Mouse (Mus musculus) liver, adult (tissue): ENCODE results near the gene Srp68.

Experiments used
- GATA4 ChIP-seq: IDR thresholded peaks from 2 replicates; pipeline ENCODE4 v1.6.1; 2014; ENCODE audit warnings: mild to moderate bottlenecking, low read length; ENCODE audit not compliant: insufficient replicate concordance

Gene Srp68

DNA sequence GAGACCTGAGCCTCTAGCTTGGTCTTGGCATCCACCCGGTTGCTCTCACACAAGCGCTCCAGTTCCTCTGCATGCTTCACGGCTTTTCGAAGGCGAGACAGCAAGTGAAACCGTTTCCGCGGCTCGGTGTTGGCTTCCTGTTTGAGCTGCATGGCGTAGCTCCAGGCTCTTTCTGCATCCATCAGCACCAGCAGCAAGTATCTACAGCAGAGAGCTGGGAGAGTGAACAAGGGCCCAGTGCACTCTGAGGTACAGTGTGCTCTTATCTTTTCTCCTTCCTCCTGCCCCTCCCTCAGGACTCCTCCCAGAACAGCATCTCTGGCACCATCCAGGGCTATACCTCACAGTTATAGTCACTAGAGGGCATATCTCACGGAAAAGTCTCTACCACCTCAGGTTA is 8.7 kb downstream of the Srp68 start:
- TF ChIP-seq GATA4: no peak

DNA sequence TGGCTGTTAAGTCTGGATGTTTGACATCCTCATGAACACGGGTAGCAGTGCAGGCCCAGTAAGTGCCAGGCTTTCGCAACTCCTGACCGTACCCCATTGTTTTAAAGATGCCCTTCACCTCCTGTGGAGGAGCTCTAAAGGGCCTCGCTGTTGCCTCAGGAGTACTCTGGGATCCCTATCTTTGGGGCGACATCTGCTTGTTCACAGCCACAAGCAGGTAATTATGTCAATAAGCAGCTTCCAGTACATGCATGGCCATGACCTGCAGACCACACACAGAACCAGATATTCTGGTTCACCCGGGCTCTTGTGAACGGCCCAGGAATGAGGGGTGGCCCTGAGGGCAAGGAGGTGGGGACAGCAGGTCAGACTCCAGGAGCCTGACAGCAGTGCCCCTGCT is 13.8 kb downstream of the Srp68 start:
- no peak for TF ChIP-seq GATA4

DNA sequence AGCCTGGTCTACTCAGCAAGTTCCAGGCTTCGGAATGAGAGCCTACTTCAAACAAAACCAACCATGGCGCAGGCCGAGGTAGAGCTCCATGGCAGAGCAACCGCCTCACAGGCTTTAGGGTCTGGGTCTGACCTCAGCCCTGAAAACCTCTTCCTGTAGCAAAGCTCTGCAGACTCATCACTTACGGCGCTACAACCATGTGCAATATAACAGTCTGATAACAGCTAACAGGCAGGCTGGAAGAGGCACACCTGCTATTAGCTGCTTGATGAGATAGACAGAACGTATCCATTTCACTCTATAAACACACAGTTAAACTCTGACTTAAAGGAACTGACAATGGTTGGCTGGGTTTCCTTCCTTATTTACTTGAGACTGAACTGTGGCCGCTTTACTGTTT is 14.6 kb downstream of the Srp68 start:
- TF ChIP-seq GATA4: no peak

DNA sequence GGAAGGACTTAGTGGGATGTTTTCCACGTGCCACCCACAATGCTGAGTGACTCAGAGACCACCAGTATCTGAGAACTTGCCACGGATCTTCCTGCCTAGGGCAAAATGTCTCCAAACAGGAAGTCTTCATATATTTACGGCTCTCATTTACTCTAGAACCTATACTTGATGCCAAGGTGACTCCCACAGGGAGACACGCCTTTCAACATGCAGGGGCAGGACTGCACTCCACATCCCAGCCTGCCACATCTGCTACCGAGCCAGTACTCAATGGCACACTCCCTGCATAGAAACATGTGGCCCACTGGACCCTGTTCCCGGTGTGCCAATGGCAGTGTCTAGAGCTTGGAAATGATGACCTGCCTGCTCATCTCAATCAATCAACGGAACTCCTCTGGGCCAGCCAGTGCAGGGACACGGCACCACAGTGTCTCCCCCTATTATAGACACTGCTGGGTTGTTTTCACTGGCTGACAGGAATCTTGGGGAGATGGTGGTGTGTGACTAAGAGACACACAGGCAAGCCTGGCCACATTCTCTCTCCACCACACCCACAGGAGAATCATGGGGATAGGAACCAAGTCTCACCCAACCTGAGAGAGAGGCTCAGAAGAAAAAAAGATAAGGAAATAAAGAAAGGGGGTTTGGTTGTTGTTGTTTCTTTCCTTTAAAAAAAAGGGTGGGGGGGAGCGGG is 17.9 kb downstream of the Srp68 start:
- TF ChIP-seq GATA4: no peak

DNA sequence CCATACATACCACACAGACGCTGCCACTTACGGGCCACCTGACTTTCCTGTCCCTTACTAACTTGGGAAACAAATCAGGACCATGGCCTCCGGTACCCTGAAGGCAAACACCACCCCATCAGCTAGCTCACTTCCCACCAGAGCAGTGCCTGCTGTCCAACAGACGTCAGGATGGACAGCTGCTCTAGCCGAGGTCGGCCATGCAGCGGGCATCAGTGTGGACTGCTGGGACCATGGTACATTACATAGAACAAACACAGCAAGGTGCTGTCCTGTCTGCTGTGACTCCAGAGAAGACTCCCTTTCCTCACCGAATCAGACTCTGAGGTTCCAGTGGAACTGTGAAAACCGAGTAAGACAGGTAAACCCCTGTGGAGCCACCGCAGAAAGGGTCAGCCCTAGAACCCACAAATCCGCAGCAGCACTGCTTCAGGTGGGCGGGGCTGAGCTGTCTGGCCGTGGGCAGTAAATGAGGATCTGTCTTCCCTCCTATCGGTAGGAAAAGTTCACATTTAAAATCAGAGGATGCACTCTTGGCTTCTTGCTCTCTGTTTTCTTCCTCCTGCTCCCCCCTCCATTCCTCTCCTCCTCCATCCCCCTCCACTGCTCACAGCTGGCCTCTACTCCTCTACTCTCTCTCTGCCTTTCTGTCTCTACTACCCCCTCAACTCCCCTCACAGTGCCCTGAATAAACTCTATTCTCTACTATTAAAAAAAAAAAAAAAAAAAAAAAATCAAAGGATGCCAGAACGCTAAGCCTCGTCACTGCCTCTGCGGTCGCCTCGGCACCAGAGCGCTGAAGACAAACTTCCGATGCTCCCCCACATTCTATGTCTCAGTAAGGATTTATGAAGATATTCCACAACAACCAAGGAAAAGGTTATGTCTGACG is 18.7 kb downstream of the Srp68 start:
- TF ChIP-seq GATA4: no peak

DNA sequence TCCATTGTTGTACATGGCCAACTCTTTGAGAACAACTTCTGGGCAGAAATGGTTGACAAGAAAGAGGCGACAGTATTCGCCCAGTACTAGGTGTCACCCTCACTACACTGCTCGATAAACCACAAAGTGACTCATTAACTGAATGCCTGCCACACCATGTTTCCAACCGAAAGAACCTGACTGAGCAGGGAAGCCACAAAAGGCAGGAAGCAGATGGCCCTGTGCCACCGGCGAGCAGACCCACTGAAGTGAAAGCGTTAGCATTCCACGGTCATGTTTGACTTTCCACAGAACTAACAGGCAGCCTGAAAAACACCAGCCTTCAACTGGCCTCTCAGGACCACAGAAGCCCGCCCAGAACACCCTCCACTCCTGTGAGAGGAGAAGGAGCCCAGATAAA is 19.4 kb downstream of the Srp68 start:
- no peak for TF ChIP-seq GATA4

DNA sequence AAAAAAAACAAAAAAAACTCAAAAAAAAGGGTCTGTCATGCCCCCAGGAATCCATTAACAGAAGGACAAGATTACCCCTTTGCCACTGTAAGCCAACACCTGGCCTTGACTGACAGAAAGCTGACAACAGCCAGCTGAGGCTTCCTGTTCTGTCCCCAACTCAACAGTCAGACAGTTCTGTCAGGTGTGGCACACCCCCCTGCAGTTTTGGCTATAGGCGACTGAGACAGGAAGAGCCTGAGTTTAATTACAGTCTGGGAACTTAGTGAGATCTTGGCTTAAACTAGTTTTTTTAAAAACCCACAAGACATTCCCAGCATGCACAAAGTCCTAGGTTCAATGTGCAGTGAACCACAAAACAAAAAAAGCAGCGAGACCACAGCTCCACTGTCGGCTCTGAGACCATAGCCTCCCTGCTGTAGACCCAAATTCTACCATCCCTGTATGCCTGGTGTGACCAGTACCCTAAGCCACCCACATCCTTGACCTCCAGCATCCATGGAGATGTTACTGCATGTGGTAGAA is 20.9 kb downstream of the Srp68 start:
- no peak for TF ChIP-seq GATA4

DNA sequence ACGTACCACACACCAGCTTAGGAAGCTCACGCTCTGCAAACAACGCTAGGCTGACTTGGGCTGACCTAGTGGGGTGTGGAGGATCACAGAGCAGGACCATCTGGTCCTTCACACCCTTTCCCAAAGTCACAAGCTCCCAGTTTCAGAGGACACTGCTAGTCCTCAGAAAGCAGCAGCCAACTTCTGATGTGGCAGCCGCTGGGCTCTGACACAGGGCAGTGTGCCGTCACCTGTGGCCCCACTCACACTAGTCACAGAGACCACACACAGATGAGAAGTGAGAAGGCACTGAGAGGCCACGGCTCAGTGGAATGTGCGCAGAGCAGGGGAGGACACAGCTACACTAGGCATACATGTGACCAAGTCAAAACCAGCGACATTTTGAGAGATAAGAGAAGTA is 23.1 kb downstream of the Srp68 start:
- no peak for TF ChIP-seq GATA4

DNA sequence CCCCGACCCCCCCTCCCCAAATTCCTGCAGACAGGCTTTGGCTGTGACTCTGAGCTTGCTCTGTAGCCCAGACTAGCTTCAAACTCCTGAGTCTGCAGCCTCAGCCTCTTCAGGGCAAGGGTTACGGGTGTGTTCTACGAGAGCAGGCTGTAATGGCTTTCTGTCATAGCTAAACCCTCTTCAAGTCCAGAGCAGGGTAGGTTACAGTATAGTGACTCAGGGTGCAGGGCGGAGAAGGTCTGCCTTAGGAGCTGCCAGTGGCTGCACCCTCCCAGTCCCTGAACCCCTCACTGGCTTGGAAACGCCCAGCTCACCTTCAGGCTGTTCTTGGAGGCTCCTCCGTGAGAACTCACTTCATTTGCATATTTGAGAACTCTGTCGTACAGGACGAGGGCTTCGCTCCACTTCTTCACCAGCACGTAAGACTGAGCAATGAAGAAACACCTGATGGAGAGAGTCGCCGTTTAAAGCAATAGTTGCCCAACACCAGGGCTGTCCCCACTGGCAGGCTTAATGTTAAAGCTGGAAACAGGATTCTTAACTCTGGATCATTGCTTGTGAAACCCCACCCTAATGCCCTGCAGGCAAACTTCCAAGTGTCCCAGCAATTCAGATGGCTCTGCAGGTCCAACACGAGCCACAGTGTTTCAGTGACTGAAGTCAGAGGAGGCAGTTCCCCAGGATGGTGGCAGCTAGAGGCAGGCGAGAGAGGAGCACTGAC is 26.4 kb downstream of the Srp68 start:
- TF ChIP-seq GATA4: no peak

DNA sequence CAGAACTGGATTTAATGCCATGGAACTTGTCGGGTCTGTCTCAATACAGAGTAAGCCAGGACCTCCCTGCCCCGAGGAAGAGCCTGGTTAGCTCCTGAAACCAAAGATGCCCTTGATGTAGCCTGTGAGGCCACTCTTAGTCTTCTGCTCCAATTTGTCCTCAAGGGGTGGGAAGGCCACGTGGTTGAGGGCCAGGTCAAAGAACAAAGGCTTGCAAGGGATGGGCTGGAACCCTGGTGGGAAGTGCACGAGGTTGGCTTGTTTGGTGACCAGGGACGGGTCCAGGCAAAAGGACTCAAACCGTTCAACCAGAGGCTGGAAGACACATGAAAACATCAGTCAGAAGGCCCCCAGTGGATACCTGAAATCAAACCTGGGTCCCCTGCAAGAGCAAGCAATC is 28.4 kb downstream of the Srp68 start:
- no peak for TF ChIP-seq GATA4

DNA sequence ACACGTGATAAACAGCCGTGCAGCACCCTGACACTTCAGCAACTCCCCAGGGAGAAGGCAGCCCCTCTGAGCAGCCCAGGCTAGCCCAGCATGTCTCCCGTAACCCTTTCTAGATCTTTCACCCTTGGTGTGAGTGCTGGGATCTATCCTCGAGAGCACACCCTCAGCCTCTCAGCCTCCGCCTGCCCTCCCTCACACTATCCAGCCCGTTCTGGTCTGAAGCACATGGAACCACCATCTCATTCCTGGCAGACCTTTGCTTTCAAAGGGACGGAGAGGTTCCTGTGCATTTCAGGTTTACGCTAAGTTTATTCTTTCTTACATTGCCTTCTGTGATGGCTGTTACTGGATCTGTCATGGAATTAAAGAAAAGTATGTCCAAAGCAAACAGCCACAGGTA is 29.4 kb downstream of the Srp68 start:
- no peak for TF ChIP-seq GATA4

DNA sequence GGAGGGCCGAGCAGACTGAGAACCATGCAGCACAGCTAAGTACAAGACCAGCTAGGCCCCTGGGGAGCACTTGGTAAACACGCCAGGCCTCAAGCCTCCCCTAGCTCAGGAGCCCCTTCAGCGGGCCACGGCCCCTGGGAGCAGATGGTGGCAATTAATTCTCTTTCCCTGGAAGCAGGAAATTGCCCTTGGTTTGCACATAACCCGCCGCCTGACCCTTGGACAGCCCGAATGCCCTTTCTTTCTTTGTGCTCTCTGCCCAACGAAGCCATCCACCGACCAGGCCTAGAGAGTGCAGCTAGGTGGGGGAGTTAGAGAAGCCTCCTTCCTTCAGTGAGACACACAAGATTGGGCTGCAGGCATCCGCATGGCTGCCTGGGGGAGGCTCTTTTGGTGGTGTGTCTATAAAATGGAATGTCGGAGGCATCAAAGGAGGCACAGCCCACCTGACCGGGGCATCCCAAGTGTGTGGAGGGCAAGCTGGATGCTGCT is 32.2 kb downstream of the Srp68 start:
- TF ChIP-seq GATA4: no peak

DNA sequence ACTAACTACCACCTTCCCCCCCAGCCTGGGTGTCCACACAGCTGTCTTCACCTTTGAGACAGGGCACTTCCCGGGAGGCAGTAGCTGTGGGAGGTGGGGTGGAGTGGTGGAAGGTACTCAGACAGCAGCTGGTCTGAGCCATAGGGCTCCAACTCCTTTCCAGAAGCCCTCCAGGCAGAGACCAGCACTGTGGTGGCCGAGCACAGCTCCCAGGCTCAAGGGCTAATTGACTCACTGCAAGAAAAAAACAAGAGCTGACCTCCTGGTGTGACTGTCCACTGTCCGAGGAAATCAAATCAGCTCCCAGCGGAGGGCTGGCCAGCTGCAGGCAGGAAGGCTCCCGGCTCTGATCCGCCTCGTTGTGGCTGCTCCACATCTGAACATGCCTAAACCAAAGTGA is 34.2 kb downstream of the Srp68 start:
- no peak for TF ChIP-seq GATA4

DNA sequence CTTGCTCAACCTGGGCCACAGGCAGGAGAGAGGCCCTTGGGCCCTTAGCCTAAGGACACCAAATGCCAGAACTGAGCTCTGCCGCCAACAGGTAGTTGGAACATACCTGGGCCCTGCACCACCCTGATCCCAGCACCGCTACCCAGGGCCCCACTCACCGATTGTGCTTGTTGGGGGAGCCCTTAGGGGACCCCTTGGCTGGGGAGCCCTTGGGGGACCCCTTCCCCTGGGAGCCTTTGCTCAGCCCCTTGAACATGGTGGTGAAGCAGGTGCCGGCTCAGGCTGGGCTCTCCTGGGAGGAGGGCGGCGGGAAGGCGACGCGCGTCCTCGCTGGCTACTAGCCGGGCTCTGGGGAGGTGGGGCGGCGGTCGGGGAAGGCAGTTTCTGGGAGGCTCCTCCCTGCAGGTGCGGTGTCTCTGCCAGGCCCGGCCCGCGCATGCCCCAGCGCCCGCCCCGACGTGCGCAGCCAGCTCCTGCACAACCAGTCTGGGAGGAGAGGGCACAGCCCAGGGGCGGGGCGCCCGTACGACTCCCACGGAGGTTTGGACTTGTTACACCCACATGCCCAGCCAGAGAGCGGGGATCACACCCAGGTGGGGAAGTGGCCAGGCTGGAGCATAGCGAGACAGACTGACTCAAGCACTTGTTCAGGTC is 36.1 kb downstream of the Srp68 start, which contains the start of gene Evpl:
Evpl (minus strand) TSS at position 336 of the 654 bp plus-strand sequence.
- no peak for TF ChIP-seq GATA4

DNA sequence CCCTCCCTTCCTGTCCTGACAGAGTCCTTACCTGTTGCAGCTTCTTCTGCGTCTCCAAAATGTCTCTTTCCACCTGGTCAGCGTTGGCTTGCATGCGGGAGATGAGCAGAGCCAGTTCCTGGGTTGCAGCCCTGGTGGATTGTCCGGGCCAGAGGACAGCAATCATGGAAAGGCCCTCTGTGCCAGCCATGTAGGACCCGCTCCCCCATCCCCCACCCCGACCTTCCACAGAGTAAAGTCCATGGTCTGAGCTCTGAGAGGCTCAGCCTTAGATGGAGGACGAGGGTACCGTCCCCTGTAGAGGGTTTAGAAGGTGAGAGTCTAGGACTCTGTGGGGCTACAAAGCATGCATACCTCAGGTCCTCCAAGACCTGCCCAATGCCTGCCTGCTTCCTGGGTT is 39.1 kb downstream of the Srp68 start:
- no peak for TF ChIP-seq GATA4
